Mouse (Mus musculus): Measurements from ENCODE around the gene Usp39.

Gene Usp39

DNA sequence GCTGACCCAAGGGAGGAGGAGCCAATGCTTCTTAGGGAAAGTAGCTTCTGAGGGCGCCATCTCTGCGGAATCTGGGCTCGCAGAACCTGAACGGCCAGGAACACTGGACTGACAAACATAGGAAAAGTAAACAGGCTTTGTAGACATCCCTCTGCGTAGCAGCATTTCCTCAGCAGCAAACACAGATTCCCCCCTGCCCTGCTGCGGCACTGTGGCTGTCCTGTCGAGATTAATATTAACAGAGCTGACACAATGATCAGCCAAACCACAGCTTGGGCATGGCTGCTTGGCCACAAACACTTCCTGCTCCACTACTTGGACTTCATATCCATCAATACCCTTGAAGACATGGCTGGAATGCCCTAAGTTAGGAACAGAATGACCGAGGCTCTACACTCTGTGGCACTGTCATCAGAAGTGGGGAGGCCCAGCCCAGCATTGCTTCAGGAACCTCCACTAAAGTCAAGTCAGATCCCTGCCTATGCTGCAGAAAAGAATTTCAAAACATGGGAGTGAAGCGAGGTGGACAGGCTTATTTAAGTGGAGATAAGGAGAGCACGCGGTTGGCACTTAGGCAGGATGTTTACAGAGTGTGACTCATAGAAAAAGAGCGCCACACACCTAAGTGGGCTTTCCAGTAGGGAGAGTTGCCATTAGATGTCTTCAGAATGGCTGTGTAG lies 51.9 kb downstream of the Usp39 start:
- no peak for DNase-seq

DNA sequence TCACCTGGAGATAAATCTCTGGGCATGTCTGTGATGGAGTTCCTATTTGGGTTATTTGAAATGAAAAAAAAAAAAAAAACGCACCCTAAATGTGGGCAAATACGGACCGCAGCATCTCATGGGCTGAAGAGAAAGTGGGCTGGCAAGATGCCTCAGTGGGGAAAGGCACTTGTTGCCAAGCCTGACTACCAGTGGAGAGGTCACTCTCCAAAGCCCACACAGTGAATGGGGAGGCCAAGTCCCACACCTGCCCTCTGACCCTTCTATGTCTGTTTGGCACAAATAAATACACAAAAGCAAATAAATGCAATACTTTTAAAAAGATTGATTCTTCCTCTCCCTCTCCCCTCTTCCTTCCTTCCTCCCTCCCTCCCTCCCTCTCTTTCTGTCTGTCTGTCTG lies 55.5 kb downstream of the Usp39 start:
- DNase-seq, result no peak

DNA sequence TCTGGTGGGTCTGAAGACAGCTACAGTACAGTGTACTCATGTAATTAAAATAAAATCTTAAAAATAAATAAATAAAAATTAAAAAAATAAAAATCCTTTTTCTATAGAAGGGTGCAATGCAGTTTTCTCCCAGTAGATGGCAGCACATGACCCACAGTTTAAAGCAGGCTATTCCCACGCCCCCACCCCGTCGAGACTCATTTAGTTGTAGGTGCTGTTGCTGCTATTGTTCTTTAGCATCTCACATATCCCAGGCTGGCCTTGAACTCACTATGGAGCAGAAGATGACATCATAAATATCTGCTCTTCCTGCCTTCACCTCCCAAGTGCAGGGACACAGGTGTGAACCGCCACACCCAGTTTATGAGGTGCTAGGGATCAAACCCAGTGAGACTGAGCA lies 61.1 kb downstream of the Usp39 start:
- no peak for DNase-seq

DNA sequence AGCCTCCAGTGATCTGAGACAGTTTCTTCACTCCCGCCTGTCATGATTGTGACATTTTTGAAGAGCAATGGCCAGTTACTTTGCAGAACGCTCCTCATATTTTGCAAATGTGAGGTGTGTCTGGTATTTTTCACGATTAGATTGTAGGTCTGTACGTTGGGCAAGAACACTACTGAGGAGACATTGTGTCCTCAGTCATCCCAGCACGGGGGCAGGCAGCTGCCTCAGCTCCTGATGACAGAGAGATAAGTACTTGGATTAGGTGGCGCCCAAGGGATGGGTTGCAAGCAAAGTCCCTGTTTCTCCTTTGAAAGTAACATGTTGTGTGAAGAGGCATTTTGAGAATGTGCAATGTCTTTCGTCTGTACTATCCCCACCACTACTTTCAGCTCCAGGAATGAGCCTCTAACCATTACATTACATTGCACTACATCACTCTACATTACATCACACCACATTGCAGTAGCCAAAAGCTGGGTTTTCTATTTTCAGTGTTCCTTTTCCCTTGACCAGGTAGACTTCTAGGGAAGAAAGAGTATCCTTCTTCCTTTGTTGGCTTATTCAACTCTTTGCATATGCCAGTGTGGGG lies 64.5 kb downstream of the Usp39 start:
- no peak for DNase-seq

DNA sequence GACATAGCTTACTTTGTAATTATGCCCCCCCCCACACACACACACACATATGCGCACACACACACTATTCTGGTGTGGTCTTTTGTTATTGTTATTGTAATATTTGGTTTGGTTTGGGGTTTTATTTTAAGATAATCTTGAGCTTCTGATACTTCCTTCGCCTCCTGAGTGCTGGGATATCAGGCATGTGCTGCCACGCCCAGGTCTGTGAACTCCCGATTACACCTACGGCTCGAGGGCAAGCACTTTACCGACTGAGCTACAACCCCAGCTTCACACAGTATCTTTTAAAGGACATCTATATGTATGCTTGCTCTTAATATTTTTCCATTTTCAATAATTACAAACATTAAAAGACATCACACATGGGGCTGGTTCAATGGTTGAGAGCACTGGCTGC lies 65.5 kb downstream of the Usp39 start:
- no peak for DNase-seq

DNA sequence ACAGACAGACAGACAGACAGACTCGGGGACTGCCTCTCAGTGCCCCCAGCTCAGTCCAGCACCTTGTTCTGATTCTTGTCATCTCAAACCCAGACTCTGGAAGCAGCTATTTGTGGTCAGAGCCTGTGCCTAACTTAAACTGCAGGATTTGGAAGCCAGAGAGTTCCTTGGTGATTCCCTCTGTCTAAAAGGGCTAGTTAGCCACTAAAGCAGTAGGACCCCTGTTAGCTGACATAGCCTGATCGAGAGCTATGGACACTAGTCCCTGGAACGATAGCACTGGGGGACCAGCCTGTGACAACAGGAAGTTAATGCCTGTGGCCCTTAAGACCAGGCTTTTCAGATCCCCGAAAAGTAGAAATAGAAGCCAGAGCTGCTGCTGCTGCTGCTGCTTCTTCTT lies 66.1 kb downstream of the Usp39 start:
- DNase-seq, result no peak

DNA sequence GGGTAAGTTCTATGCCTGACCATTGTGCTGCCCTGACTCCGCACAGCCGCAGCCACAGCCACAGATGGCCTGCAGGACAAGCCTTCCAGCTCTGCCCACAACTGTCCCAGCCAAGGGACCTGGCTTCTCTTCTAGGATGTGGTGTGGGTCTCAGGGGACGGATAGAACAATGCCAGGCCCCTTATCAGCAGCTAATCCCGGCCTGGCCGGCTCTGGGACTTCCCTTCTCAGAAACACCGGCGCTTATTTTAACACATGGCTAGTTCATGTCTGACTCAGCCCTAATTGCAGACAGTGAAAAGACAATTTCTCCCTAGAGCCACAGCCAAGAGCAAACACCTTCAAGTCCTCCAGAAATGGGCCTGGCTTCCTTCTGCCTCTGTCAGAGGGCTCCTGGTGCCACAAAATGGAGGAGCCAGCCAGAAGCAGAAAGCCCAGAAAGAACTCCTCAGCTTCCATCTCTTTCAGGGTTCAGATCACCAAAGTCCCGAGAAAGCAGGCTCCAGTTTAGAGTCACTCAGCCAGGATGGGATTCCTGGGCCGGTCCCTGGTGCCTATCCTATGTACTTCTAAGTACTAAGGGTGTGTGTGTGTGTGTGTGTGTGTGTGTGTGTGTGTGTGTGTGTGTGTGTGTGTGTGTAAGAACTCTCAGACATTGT lies 67.3 kb downstream of the Usp39 start:
- no peak for DNase-seq

DNA sequence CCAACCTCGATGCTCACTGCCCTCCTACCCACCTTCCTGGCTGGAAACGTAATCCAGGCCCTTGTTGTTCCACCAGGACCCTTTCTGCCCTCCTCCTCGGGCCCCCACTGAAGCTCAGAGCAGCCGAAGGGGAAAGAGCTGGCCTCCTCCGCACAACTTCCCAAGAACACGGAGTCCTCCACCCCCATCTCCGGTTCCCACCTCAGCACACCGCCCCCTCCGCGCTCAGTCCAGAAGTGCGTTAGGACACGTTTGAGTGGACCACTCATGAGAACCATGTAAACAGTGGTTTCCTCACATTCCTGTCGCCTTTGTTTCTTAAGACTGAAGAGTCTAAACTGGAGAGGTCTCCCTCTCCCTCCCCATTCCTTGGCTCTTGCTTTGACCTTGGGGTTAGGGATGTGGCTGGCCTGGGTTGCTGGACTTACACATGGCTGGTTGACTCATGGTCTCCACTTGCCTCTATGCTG lies 68.0 kb downstream of the Usp39 start:
- no peak for DNase-seq

DNA sequence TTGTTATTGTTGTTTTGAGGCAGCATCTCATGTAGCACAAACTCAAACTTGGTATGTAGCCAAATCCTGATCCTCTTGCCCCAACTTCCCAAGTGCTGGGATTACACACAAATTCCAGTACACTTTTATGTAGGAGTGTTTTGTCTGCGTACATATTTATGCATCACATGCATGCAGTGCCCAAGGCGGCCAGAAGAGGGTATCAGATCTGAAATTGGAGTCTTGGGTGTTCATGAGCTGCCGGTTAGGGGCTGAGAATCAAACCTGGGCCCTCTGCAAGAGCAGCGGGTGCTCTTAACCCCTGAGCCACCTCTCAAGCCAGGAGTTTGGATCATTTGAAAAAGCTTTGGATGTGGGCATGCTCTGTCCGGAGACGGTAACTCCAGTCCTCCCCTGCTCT lies 68.8 kb downstream of the Usp39 start:
- DNase-seq, result no peak

DNA sequence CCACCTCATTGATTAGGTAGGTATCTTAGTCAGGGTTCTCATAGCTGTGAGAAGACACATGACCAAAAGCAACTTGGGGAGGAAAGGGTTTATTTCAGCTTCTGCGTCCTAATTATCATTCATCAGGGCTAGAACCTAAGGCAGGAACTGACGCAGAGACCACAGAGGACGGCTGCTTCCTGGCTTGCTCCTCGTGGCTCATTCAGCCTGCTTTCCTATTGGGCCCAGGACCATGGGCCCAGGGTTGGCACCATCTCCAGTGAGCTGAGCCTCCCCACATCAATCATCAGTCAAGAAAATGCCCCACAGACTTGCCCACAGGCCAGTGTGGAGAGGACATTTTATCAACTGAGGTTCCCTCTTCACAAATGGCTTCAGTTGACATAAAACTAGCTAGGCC lies 69.5 kb downstream of the Usp39 start:
- no peak for DNase-seq

DNA sequence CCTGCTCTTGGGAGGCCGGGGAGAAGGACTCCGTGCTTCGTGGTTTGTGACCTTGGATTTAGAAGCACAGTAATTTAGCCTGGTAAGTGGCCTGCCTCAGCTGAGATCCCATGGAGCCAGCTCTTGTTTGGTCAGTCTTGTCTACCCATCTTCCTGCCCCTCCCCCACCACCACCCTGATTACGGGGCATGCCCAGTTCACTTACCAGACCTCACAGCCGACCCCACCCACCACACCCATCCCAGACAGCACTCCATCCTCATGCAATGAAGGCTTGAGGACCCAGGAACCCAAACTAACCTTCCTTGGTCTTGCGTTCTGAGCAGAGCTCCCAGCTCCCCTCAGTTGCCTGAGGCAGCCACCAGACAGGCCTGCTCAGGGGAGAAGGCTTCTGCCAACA lies 71.8 kb downstream of the Usp39 start:
- DNase-seq, result no peak

DNA sequence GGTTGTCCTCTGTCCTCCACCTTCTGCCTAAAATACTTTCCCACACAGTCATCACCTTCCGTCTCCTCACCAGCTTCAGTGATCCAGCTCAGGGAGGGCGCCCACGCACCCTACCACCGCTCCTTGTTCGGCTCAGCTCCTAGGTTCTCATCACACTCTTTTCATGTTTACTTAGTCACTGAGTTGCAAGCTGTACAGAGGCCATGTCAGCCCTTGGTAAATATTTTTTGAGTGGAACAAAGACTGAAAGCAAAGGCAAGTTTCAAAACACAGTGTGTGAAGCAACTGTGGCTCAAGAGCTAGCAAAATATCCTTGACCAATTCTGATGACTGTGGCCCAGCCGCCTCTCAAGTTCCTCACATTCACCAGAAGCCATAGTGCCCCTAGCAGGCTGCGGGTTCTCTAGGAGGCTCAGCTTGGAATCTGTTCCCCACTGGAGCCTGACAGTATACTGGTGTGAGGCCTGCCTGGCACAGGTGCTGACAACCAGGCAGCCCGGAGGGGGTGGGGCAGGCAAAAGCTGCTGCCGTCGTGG lies 72.8 kb downstream of the Usp39 start:
- no peak for DNase-seq

DNA sequence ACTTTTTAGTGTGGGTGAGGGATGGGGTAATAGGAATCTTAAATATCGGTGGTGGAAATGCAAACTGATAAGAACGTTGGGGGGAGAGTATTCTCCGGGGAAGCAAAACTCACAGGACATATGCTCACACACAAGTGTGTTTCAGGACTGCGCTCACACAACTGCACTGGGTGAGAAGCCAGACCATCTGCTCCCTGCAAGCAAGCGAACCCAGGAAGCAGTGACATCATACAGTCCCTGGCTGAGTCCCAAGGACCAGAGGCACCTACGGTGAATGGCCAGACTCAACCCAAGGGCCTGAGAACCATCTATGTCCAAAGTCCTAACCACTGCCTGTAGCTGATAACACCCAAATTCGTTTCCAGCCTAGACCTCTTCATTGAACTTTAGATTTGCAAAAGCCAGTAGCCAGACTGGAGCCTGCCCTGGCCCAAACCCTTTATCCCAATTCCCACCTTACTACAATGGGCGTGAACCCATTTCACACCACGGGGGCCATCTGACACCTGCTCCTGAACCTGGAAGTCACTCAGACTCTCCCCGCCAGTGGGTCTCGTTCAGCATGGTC lies 73.9 kb downstream of the Usp39 start:
- DNase-seq, result peak; percentile 89

DNA sequence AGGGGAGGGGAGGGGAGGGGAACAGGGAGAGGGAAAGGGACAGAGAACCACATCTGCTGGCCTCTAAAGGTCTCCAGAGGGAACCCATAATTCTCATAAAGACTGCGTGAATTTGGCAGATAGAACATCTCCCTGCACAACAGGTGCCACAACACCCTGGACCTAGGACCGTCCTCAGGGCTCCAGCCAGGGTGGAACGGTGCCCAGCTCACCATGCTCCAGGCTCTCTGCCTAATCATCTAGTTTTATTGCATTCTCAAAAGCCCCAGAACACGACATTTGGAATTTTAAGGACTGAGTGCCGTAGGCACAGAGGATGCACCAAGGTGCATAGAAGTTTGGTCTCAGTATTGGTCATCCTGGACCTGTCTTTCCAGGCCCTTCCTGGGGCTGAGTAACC lies 74.7 kb downstream of the Usp39 start:
- DNase-seq, result peak; percentile 38
